Mouse (Mus musculus) small intestine, adult 2 months (tissue): ENCODE data around the gene Cyfip1.

Experiments
- CTCF ChIP-seq: fragments of 200-500 bp; IDR thresholded peaks from 2 replicates; pipeline ENCODE4 v1.5.1; 2012; ENCODE audit warnings: low read depth, mild to moderate bottlenecking, control low read depth, inconsistent platforms, low read length, moderate library complexity, mixed read lengths; ENCODE audit not compliant: insufficient replicate concordance, insufficient read length; ENCODE audit errors: extremely low read depth
- POLR2A ChIP-seq: fragments of 200-500 bp; IDR thresholded peaks from 2 replicates; pipeline ENCODE4 v1.6.1; 2012; ENCODE audit warnings: low read depth, mild to moderate bottlenecking, control low read depth, inconsistent platforms, low read length, moderate library complexity

DNA sequence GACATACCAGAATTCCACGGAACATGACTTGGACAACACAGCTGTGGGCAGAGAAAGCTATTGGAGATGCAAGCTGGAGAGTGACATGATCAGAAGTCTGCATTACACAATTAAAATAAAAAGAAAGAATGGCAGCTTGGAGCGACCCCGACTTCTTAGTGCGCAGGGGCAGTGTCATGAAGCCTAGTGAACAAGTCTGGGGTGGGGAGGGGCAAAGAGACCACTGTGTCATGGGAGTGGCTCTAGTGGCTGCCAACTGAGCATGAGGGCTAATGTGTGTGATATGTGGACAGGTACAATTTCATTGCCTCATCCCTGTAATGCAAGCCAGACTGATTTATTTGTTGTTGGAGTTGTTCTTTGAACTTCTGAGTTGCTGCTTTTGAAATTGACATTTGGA lies 15.2 kb downstream of the Cyfip1 start:
- TF ChIP-seq POLR2A: no peak
- TF ChIP-seq CTCF: no peak
